Comparison of ENCODE assay signal across 17 mouse cellular contexts in genomic region chr4:130264131-130264530, GRCm38 (mm10). TPM values are rescaled to one million over a fixed set of nuclear protein-coding genes. Genes with fewer than 3 reads are reported as not detected.
DNase-seq lines count a peak whose midpoint lies in the region; ATAC-seq and TF ChIP-seq lines count a peak whose summit lies in the region.
"Had no signal": no experiment of that assay in that cellular context is flagged by ENCODE, and none has a peak within 500 bp of the region (broad histone marks: within the 10 kb centered on the region; RNA-seq: fewer than 3 reads in every experiment).

No protein-coding gene starts in this region.

- H3K4me2 ChIP-seq in heart, embryonic 11.5 days, result peak overlapping the region; percentile 14; the same call in 1 of the 2 replicates
- H3K4me2 ChIP-seq in kidney, embryonic 15.5 days, result peak overlapping the region; percentile 46
- H3K4me2 ChIP-seq in neural tube, embryonic 13.5 days, result peak overlapping the region; percentile 20; the same call in 1 of the 2 replicates
- H3K4me2 ChIP-seq in midbrain, postnatal 0 days (ENCODE audit: low read depth, low read length, poor library complexity, severe bottlenecking), result no peak overlapping the region
- H3K4me2 ChIP-seq: liver, embryonic 13.5 days had no signal

- H3K4me1 ChIP-seq in heart, embryonic 11.5 days (ENCODE audit: control insufficient read depth, insufficient read depth, low read length), result 0 out of 2 replicates have a peak, but pooled peaks cover 2% of the 10 kb centered on the region
- peaks cover 31% of the 10 kb centered on the region for H3K4me1 ChIP-seq in kidney, embryonic 15.5 days
- peaks cover 24% of the 10 kb centered on the region for H3K4me1 ChIP-seq in neural tube, embryonic 13.5 days (replicated peaks)
- no peaks in the 10 kb centered on the region for H3K4me1 ChIP-seq in midbrain, postnatal 0 days (ENCODE audit: insufficient read depth, low read length)

- DNase-seq in heart, adult 11 months, result no peak
- DNase-seq in kidney, postnatal 14 days, result no peak
- DNase-seq in neural tube, embryonic 10.5 days (ENCODE audit: extremely low spot score, low spot score), result no peak
- no peak for DNase-seq in midbrain, postnatal 0 days (ENCODE audit: low spot score)
- DNase-seq in adrenal gland, postnatal 10 days, result no peak

- no peak overlapping the region for H3K27ac ChIP-seq in heart, embryonic 11.5 days (ENCODE audit: low read depth, low read length)
- peak overlapping the region; percentile 48 for H3K27ac ChIP-seq in kidney, embryonic 15.5 days
- no peak overlapping the region for H3K27ac ChIP-seq in neural tube, embryonic 13.5 days (replicated peaks)
- H3K27ac ChIP-seq in midbrain, postnatal 0 days (ENCODE audit: low read depth, low read length), result no peak overlapping the region
- H3K27ac ChIP-seq: heart, embryonic 10.5 days; liver, embryonic 13.5 days had no signal

- no peak overlapping the region for H3K4me3 ChIP-seq in heart, embryonic 11.5 days (ENCODE audit: low read depth, low read length)
- H3K4me3 ChIP-seq in kidney, embryonic 15.5 days (replicated peaks), result no peak overlapping the region
- no peak overlapping the region for H3K4me3 ChIP-seq in neural tube, embryonic 13.5 days
- H3K4me3 ChIP-seq in midbrain, postnatal 0 days (ENCODE audit: low read depth, low read length), result no peak overlapping the region
- H3K4me3 ChIP-seq: heart, embryonic 10.5 days; liver, embryonic 13.5 days; myocyte had no signal

- TF ChIP-seq CTCF in midbrain, postnatal 0 days (IDR thresholded peaks at IDR 0.05), result no peak

- no peaks in the 10 kb centered on the region; the same call in 1 of the 2 replicates for H3K9me3 ChIP-seq in heart, embryonic 11.5 days (replicated peaks; ENCODE audit: control insufficient read depth, low read length)
- no peaks in the 10 kb centered on the region for H3K9me3 ChIP-seq in kidney, embryonic 15.5 days (replicated peaks)
- H3K9me3 ChIP-seq in neural tube, embryonic 13.5 days, result no peaks in the 10 kb centered on the region
- no peaks in the 10 kb centered on the region for H3K9me3 ChIP-seq in midbrain, postnatal 0 days (ENCODE audit: low read length)
- H3K9me3 ChIP-seq: heart, embryonic 10.5 days; liver, embryonic 13.5 days had no signal

- H3K27me3 ChIP-seq in heart, embryonic 11.5 days (ENCODE audit: control insufficient read depth, insufficient read depth, low read length), result peaks cover 26% of the 10 kb centered on the region
- H3K27me3 ChIP-seq in kidney, embryonic 15.5 days, result peaks cover 24% of the 10 kb centered on the region
- H3K27me3 ChIP-seq in neural tube, embryonic 13.5 days, result no peaks in the 10 kb centered on the region
- no peaks in the 10 kb centered on the region for H3K27me3 ChIP-seq in midbrain, postnatal 0 days (ENCODE audit: insufficient read depth, low read length)

- no peaks in the 10 kb centered on the region for H3K36me3 ChIP-seq in heart, embryonic 11.5 days (ENCODE audit: control insufficient read depth, insufficient read depth, low read length)
- peaks cover 8% of the 10 kb centered on the region; the same call in 1 of the 2 replicates for H3K36me3 ChIP-seq in kidney, embryonic 15.5 days
- H3K36me3 ChIP-seq in neural tube, embryonic 13.5 days, result peaks cover 46% of the 10 kb centered on the region
- no peaks in the 10 kb centered on the region for H3K36me3 ChIP-seq in midbrain, postnatal 0 days (ENCODE audit: insufficient read depth, low read length)
- H3K36me3 ChIP-seq: heart, embryonic 10.5 days; liver, embryonic 13.5 days had no signal

- ATAC-seq in heart, embryonic 11.5 days (replicated peaks; ENCODE audit: insufficient number of reproducible peaks, low FRiP score, low TSS enrichment), result no peak
- ATAC-seq in kidney, embryonic 15.5 days (replicated peaks; ENCODE audit: low FRiP score), result peak; percentile 79
- peak; percentile 10; the same call in 1 of the 2 replicates for ATAC-seq in neural tube, embryonic 13.5 days (ENCODE audit: low read depth)
- ATAC-seq in midbrain, postnatal 0 days (ENCODE audit: low FRiP score), result no peak

- WGBS in heart, embryonic 11.5 days (ENCODE audit: insufficient replicate concordance), result 47% methylated on average over 11 of the region's 11 CpGs
- WGBS in kidney, embryonic 15.5 days, result 21% methylated on average over 11 of the region's 11 CpGs
- 13% methylated on average over 11 of the region's 11 CpGs for WGBS in neural tube, embryonic 13.5 days
- 16% methylated on average over 11 of the region's 11 CpGs for WGBS in midbrain, postnatal 0 days

- no peak overlapping the region for H3K9ac ChIP-seq in heart, embryonic 11.5 days (ENCODE audit: low read depth, low read length)
- H3K9ac ChIP-seq in kidney, embryonic 15.5 days, result no peak overlapping the region
- peak overlapping the region; percentile 34; the same call in 1 of the 2 replicates for H3K9ac ChIP-seq in neural tube, embryonic 13.5 days
- H3K9ac ChIP-seq in midbrain, postnatal 0 days (replicated peaks; ENCODE audit: low read length, poor library complexity, severe bottlenecking), result 0 out of 2 replicates have a peak overlapping the region, but pooled peaks have one; percentile 33
- H3K9ac ChIP-seq: liver, embryonic 13.5 days had no signal

RNA-seq across cellular contexts. Expression of gene Serinc2, which starts 14.9 kb away (rescaled TPM):
- polyA plus RNA-seq in heart, embryonic 11.5 days (2014; fragmentation: Nextera tagmentation; extraction: Ambion mirVana), result 10.8 and 11.6 TPM in 2 replicates
- polyA plus RNA-seq in kidney, embryonic 15.5 days (2015; fragmentation: Nextera tagmentation; extraction: Ambion mirVana), result 43.8 and 48.8 TPM in 2 replicates
- 53.5 and 60.1 TPM in 2 replicates for polyA plus RNA-seq in neural tube, embryonic 13.5 days (2015; fragmentation: Nextera tagmentation; extraction: Ambion mirVana)
- 12.6 and 13.5 TPM in 2 replicates for total RNA-seq in midbrain, postnatal 0 days (2014; rRNA removed)
- polyA plus RNA-seq in midbrain, postnatal 0 days (2015; fragmentation: Nextera tagmentation; extraction: Ambion mirVana), result 11.1 and 12.3 TPM in 2 replicates
- total RNA-seq in adrenal gland, postnatal 10 days (2021), result 1 to 10 TPM; 2.9 to 5.1 TPM
- total RNA-seq: common myeloid progenitor, adult 5-6 weeks; megakaryocyte progenitor cell, adult 5-6 weeks had no signal

RNA-seq across cellular contexts. Expression of gene Gm853, which starts 41.9 kb away (rescaled TPM):
- polyA plus RNA-seq in heart, embryonic 11.5 days (2014; fragmentation: Nextera tagmentation; extraction: Ambion mirVana), result not detected in 2 replicates
- polyA plus RNA-seq in kidney, embryonic 15.5 days (2015; fragmentation: Nextera tagmentation; extraction: Ambion mirVana), result 0.26 and 0.39 TPM in 2 replicates
- not detected in 2 replicates for polyA plus RNA-seq in neural tube, embryonic 13.5 days (2015; fragmentation: Nextera tagmentation; extraction: Ambion mirVana)
- total RNA-seq in midbrain, postnatal 0 days (2014; rRNA removed), result 0.49 TPM in 1 of 2 replicates, not detected in the other
- not detected in 2 replicates for polyA plus RNA-seq in midbrain, postnatal 0 days (2015; fragmentation: Nextera tagmentation; extraction: Ambion mirVana)
- not detected for total RNA-seq in adrenal gland, postnatal 10 days (2021)
- total RNA-seq: common myeloid progenitor, adult 5-6 weeks; gastrocnemius, postnatal 10 days; megakaryocyte progenitor cell, adult 5-6 weeks had no signal
- polyA plus RNA-seq: embryonic facial prominence, embryonic 14.5 days; heart, embryonic 10.5 days; limb, embryonic 11.5 days; liver, embryonic 13.5 days; lung, embryonic 16.5 days; myocyte had no signal

RNA-seq across cellular contexts. Expression of gene Fabp3, which starts 44.3 kb away (rescaled TPM):
- 514 and 562 TPM in 2 replicates for polyA plus RNA-seq in heart, embryonic 11.5 days (2014; fragmentation: Nextera tagmentation; extraction: Ambion mirVana)
- polyA plus RNA-seq in kidney, embryonic 15.5 days (2015; fragmentation: Nextera tagmentation; extraction: Ambion mirVana), result 70.7 and 81.3 TPM in 2 replicates
- polyA plus RNA-seq in neural tube, embryonic 13.5 days (2015; fragmentation: Nextera tagmentation; extraction: Ambion mirVana), result 136 and 150 TPM in 2 replicates
- total RNA-seq in midbrain, postnatal 0 days (2014; rRNA removed), result 143 and 179 TPM in 2 replicates
- 394 and 409 TPM in 2 replicates for polyA plus RNA-seq in midbrain, postnatal 0 days (2015; fragmentation: Nextera tagmentation; extraction: Ambion mirVana)
- 100 to 1,000 TPM; 110 to 422 TPM for total RNA-seq in adrenal gland, postnatal 10 days (2021)
- total RNA-seq: common myeloid progenitor, adult 5-6 weeks; megakaryocyte progenitor cell, adult 5-6 weeks had no signal

RNA-seq across cellular contexts. Expression of gene Gm10570, which starts 44.3 kb away (rescaled TPM):
- polyA plus RNA-seq in heart, embryonic 11.5 days (2014; fragmentation: Nextera tagmentation; extraction: Ambion mirVana), result 0.82 TPM in 1 of 2 replicates, not detected in the other
- polyA plus RNA-seq in kidney, embryonic 15.5 days (2015; fragmentation: Nextera tagmentation; extraction: Ambion mirVana), result 0.36 and 0.57 TPM in 2 replicates
- 0.71 TPM in 1 of 2 replicates, not detected in the other for polyA plus RNA-seq in neural tube, embryonic 13.5 days (2015; fragmentation: Nextera tagmentation; extraction: Ambion mirVana)
- total RNA-seq in midbrain, postnatal 0 days (2014; rRNA removed), result 2.1 TPM in 1 of 2 replicates, not detected in the other
- polyA plus RNA-seq in midbrain, postnatal 0 days (2015; fragmentation: Nextera tagmentation; extraction: Ambion mirVana), result 1.5 and 1.9 TPM in 2 replicates
- total RNA-seq in adrenal gland, postnatal 10 days (2021), result 1 to 10 TPM in 1 of 2 experiments, not detected in 1; 1.3 TPM
- total RNA-seq: common myeloid progenitor, adult 5-6 weeks; gastrocnemius, postnatal 10 days; megakaryocyte progenitor cell, adult 5-6 weeks had no signal
- polyA plus RNA-seq: embryonic facial prominence, embryonic 14.5 days; limb, embryonic 11.5 days; liver, embryonic 13.5 days; lung, embryonic 16.5 days had no signal

Comparison
In these comparisons a context has a peak if more than half of its experiments do, and no peak if none do; other contexts are left out.
1. ATAC-seq: peak in kidney, embryonic 15.5 days (single experiment) and neural tube, embryonic 13.5 days (single experiment); none in heart, embryonic 11.5 days (single experiment) and midbrain, postnatal 0 days (single experiment).
2. H3K9ac ChIP-seq: peak in neural tube, embryonic 13.5 days (single experiment) and midbrain, postnatal 0 days (single experiment); none in heart, embryonic 11.5 days (single experiment) and kidney, embryonic 15.5 days (single experiment).